Mouse (Mus musculus): ENCODE data around the gene Pam. TPM values are rescaled to one million over a fixed set of nuclear protein-coding genes. Genes with fewer than 3 reads are reported as not detected.
"Not testable (repeated sequence)": the region's sequence is repeated elsewhere in the genome, so short reads cannot be mapped to it uniquely, and the experiment has no call there.

Gene Pam
- total RNA-seq, 2 experiments from 2014 or later: 181 to 187 TPM

GRCm38 (mm10) chr1:97977521-97977920 is 117.9 kb downstream of the Pam start:
- DNase-seq (ENCODE audit: extremely low spot score in 1 of 2, low spot score in 1 of 2): no peak

- DNase-seq (ENCODE audit: extremely low spot score in 1 of 2, low spot score in 1 of 2): peak; percentile 50 to 69
Observed at GRCm38 (mm10) chr1:97976873-97977473, 118.5 kb downstream of the Pam start.

- DNase-seq (ENCODE audit: extremely low spot score in 1 of 2, low spot score in 1 of 2): no peak
Observed at GRCm38 (mm10) chr1:97976072-97976471, 119.4 kb downstream of the Pam start.

- no peak for DNase-seq (ENCODE audit: extremely low spot score in 1 of 2, low spot score in 1 of 2)
Observed at GRCm38 (mm10) chr1:97974968-97975367, 120.5 kb downstream of the Pam start.

- no peak for DNase-seq (ENCODE audit: extremely low spot score in 1 of 2, low spot score in 1 of 2)
Observed at GRCm38 (mm10) chr1:97969765-97970164, 125.7 kb downstream of the Pam start.

- no peak for DNase-seq (ENCODE audit: extremely low spot score in 1 of 2, low spot score in 1 of 2)
Observed at GRCm38 (mm10) chr1:97963711-97964110, 131.7 kb downstream of the Pam start.

- no peak for DNase-seq (ENCODE audit: extremely low spot score in 1 of 2, low spot score in 1 of 2)
Observed at GRCm38 (mm10) chr1:97962134-97962533, 133.3 kb downstream of the Pam start.

- no peak for DNase-seq (ENCODE audit: extremely low spot score in 1 of 2, low spot score in 1 of 2)
Observed at GRCm38 (mm10) chr1:97960681-97961080, 134.8 kb downstream of the Pam start.

GRCm38 (mm10) chr1:97960124-97960523 is 135.3 kb downstream of the Pam start:
- no peak for DNase-seq (ENCODE audit: extremely low spot score in 1 of 2, low spot score in 1 of 2)

GRCm38 (mm10) chr1:97958759-97959158 is 136.7 kb downstream of the Pam start:
- DNase-seq (ENCODE audit: extremely low spot score in 1 of 2, low spot score in 1 of 2): no peak

- DNase-seq (ENCODE audit: extremely low spot score in 1 of 2, low spot score in 1 of 2): not testable (repeated sequence)
Observed at GRCm38 (mm10) chr1:97949258-97949657, 146.2 kb downstream of the Pam start.

GRCm38 (mm10) chr1:97947100-97947499 is 148.3 kb downstream of the Pam start:
- DNase-seq (ENCODE audit: extremely low spot score in 1 of 2, low spot score in 1 of 2): no peak

GRCm38 (mm10) chr1:97943908-97944608 is 151.4 kb downstream of the Pam start:
- DNase-seq (ENCODE audit: extremely low spot score in 1 of 2, low spot score in 1 of 2): no peak

GRCm38 (mm10) chr1:97943402-97943801 is 152.0 kb downstream of the Pam start:
- no peak for DNase-seq (ENCODE audit: extremely low spot score in 1 of 2, low spot score in 1 of 2)

- DNase-seq (ENCODE audit: extremely low spot score in 1 of 2, low spot score in 1 of 2): no peak
Observed at GRCm38 (mm10) chr1:97942966-97943365, 152.5 kb downstream of the Pam start.

- no peak for DNase-seq (ENCODE audit: extremely low spot score in 1 of 2, low spot score in 1 of 2)
Observed at GRCm38 (mm10) chr1:97938586-97938985, 156.9 kb downstream of the Pam start.

GRCm38 (mm10) chr1:97938053-97938452 is 157.4 kb downstream of the Pam start:
- DNase-seq (ENCODE audit: extremely low spot score in 1 of 2, low spot score in 1 of 2): no peak

- no peak for DNase-seq (ENCODE audit: extremely low spot score in 1 of 2, low spot score in 1 of 2)
Observed at GRCm38 (mm10) chr1:97934940-97935339, 160.5 kb downstream of the Pam start.

- DNase-seq (ENCODE audit: extremely low spot score in 1 of 2, low spot score in 1 of 2): no peak
Observed at GRCm38 (mm10) chr1:97931220-97931619, 164.2 kb downstream of the Pam start.

- no peak for DNase-seq (ENCODE audit: extremely low spot score in 1 of 2, low spot score in 1 of 2)
Observed at GRCm38 (mm10) chr1:97929415-97930028, 165.9 kb downstream of the Pam start.

GRCm38 (mm10) chr1:97926789-97927188 is 168.7 kb downstream of the Pam start:
- no peak for DNase-seq (ENCODE audit: extremely low spot score in 1 of 2, low spot score in 1 of 2)
